Mouse (Mus musculus): Measurements from ENCODE around the gene Serpina9. TPM values are rescaled to one million over a fixed set of nuclear protein-coding genes. Genes with fewer than 3 reads are reported as not detected.

Serpina9 gene
- polyA plus RNA-seq (2012; rRNA removed; ENCODE audit: low replicate concordance) = 0.02 and 0.12 TPM in 2 replicates

DNA sequence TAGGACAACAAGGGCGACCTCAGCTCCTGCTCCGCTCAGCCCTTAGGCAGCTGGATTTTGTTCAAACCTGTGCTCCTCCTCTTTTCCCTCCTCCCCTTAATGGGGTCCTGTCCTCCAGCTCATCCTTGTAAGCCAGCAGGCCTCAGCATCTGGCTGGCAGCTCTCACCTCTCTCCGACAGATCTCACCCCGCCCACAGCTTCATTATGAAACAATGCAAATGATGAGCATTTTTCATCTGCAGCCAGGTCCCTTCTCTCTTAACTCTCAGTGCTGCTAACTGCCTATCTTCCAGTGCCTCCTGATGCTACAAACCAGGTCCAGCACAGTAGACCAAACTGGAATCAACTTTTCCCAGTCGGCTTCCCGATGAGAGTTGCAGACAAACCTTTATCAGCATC, at the start of gene Serpina9:
TSS of gene Serpina9 (minus strand) at position 136 of the 400 bp plus-strand sequence.

DNA sequence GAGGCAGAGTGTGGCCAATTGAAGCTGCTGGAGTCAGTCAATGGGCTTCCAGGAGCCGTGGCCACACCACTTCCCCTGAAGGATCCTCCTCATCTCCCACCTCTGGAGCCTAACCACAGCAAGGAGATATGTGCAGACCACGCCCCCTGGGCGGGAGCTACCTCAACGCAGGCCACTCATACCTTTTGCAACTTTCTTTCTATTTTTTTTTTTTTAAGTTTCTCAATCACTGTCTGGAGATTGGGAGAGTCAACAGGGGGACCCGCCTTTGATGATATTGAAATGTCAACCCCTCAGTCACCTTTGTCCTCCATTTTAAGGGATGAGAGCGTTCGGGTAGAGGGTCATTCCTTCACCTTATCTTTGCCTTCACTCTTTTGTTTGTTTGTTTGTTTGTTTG, 30.8 kb upstream of the Serpina9 start, which contains the start of gene Serpina12:
TSS of gene Serpina12 (minus strand) at position 101 of the 400 bp plus-strand sequence.

DNA sequence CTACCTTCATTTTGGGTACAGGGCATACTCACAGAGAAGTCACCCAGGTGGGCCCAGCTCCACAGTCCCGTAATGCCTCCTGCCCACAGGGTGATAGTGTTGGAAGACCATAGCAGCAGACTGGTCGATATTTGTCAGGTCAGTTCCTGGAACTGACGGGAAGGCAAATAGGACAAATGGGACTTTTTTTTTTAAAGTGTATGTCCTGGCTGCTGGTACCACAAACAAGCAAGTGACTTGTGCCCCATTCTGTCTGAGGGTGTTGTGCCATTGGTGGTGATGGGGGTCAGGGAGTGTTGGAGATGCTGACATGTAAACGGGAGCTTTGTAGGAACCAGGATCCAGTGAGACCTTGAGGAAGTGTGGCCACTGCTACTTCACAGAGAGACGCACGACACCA, 23.7 kb downstream of the Serpina9 start, which contains the start of gene Serpina11:
TSS of gene Serpina11 (minus strand) at position 101 of the 400 bp plus-strand sequence.

DNA sequence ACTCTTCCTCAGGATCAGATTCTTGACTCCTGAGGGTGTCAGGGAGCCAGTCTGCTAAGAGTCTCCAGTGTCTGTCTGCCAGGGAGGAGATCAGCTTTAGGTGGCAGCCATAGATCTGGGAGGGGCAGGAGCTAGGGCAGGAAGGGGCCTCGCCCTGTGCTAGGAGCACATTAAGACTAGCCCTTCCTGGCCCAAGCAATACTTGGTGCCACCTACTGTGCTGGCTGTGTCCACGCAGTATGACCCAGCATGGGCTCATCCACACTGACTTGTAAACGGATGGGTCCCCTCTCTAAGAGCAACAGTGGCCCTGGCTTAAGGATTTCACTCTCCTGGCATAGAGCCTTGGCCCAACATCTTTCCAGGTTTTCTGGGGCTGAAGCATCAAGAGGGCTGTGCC, 54.8 kb downstream of the Serpina9 start, which contains the start of gene Serpina1e:
TSS of gene Serpina1e (minus strand) at position 178 of the 400 bp plus-strand sequence.

Other genes with a start within 250 kb of the Serpina9 start
- not detected in 2 replicates for gene Serpina1d, start 240.2 kb downstream of the Serpina9 start, polyA plus RNA-seq (2012; rRNA removed; ENCODE audit: low replicate concordance)
- 1.1 and 2.4 TPM in 2 replicates for gene Serpina1b, start 183.4 kb downstream of the Serpina9 start, polyA plus RNA-seq (2012; rRNA removed; ENCODE audit: low replicate concordance)
- 0.15 and 1.2 TPM in 2 replicates for gene Serpina1a, start 150.2 kb downstream of the Serpina9 start, polyA plus RNA-seq (2012; rRNA removed; ENCODE audit: low replicate concordance)
- gene Serpina1c, start 108.9 kb downstream of the Serpina9 start, polyA plus RNA-seq (2012; rRNA removed; ENCODE audit: low replicate concordance) = 0.68 and 2.5 TPM in 2 replicates
- gene Serpina1e, start 54.8 kb downstream of the Serpina9 start, polyA plus RNA-seq (2012; rRNA removed; ENCODE audit: low replicate concordance) = 0.78 TPM in 1 of 2 replicates, not detected in the other
- gene Serpina11, start 23.8 kb downstream of the Serpina9 start, polyA plus RNA-seq (2012; rRNA removed; ENCODE audit: low replicate concordance) = 0.43 TPM in 1 of 2 replicates, not detected in the other
- gene Serpina12, start 30.7 kb upstream of the Serpina9 start, polyA plus RNA-seq (2012; rRNA removed; ENCODE audit: low replicate concordance) = not detected in 2 replicates
- gene Serpina5, start 87.4 kb upstream of the Serpina9 start, polyA plus RNA-seq (2012; rRNA removed; ENCODE audit: low replicate concordance) = not detected in 2 replicates
- not detected in 2 replicates for gene Serpina3a, start 99.0 kb upstream of the Serpina9 start, polyA plus RNA-seq (2012; rRNA removed; ENCODE audit: low replicate concordance)
- gene Serpina3b, start 114.2 kb upstream of the Serpina9 start, polyA plus RNA-seq (2012; rRNA removed; ENCODE audit: low replicate concordance) = not detected in 2 replicates
- gene Serpina3c, start 140.1 kb upstream of the Serpina9 start, polyA plus RNA-seq (2012; rRNA removed; ENCODE audit: low replicate concordance) = 0.04 and 0.46 TPM in 2 replicates
- 0.77 and 1.1 TPM in 2 replicates for gene Serpina3f, start 200.8 kb upstream of the Serpina9 start, polyA plus RNA-seq (2012; rRNA removed; ENCODE audit: low replicate concordance)
- 7.1 and 10.1 TPM in 2 replicates for gene Serpina3g, start 222.5 kb upstream of the Serpina9 start, polyA plus RNA-seq (2012; rRNA removed; ENCODE audit: low replicate concordance)
- gene Serpina3i, start 249.4 kb upstream of the Serpina9 start, polyA plus RNA-seq (2012; rRNA removed; ENCODE audit: low replicate concordance) = 0.06 and 0.13 TPM in 2 replicates

Data from duodenum, adult 2 months (tissue).